Mouse (Mus musculus) cortical plate, adult 2 months (tissue): Measurements from ENCODE around the gene Smg6.

ENCODE experiments used
- CTCF ChIP-seq: fragments of 200-500 bp; IDR thresholded peaks from 2 replicates; pipeline ENCODE4 v1.5.1; 2011; ENCODE audit warnings: mild to moderate bottlenecking, control low read depth, low read length; ENCODE audit not compliant: insufficient read depth; ENCODE audit errors: extremely low read depth
- POLR2A ChIP-seq: fragments of 200-500 bp; IDR thresholded peaks from 2 replicates; pipeline ENCODE4 v1.6.1; 2011; ENCODE audit warnings: mild to moderate bottlenecking, low read length, control low read depth; ENCODE audit not compliant: insufficient read depth; ENCODE audit errors: extremely low read depth

DNA sequence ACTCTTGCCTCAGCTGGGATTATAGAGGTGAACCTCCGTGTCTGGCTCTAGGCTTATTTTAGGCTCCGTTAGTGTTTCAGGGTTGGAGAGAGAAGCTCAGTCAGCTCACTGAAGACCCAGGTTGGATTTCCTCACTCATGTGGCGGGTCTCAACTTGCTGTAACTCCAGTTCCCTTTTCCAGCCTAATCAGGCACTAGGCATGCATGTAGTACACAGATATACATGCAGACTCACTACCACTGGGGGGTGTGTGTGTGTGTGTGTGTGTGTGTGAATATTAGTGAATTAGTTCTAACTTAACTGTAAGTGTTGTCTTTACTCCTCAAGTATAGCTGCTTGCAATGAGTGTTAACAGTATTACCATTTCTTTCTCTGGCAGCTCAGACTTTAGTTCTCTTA, 145.7 kb downstream of the Smg6 start:
- TF ChIP-seq CTCF (no peak), POLR2A (no peak)
